Mouse (Mus musculus) kidney, adult 2 months (tissue): ENCODE data around the gene Shb.
"Not testable (repeated sequence)": the region's sequence is repeated elsewhere in the genome, so short reads cannot be mapped to it uniquely, and the experiment has no call there.

Experiments used
- CTCF ChIP-seq: fragments of 200-500 bp; conservative IDR thresholded peaks from 2 replicates; pipeline ENCODE4 v1.5.1; 2011; ENCODE audit warnings: low read depth, mild to moderate bottlenecking, control low read depth, low read length, moderate library complexity, mixed read lengths; ENCODE audit not compliant: insufficient read depth, insufficient read length
- POLR2A ChIP-seq: fragments of 200-500 bp; IDR thresholded peaks from one replicate; pipeline ENCODE4 v1.6.1; 2011; ENCODE audit warnings: low read depth, low read length, control low read depth

DNA sequence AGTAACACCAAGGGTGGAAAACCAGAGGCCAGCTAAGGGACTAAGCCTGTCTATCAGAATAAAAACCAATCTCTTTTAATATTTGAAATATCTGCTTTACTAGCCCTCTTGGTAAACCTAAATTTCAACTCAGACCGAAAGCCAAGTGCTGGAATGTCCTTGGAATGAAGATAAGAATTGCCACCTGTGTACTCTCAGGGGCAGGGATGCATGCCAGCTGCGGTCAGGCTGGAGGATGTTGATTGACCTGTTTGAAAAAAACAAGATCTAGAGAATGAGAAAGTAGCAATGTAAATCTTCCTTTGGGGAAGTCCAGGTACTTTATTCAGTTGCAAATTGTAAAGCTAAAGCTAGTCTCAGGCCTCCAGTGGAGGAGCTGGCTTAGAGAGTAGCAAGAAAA, 150.1 kb downstream of the Shb start:
- not testable (repeated sequence) for TF ChIP-seq CTCF, POLR2A
